Mouse (Mus musculus): Measurements from ENCODE around the gene Fam120a. TPM values are rescaled to one million over a fixed set of nuclear protein-coding genes. Genes with fewer than 3 reads are reported as not detected.

Fam120a gene
- polyA plus RNA-seq, 1 experiment from 2014 or later, result 28.6 TPM

- no peaks in the 10 kb centered on the region for H3K9me3 ChIP-seq (replicated peaks; ENCODE audit: low read length)
- 76% methylated on average over 6 of the region's 6 CpGs for WGBS
- 0 out of 2 replicates have a peak, but pooled peaks cover 4% of the 10 kb centered on the region for H3K36me3 ChIP-seq (ENCODE audit: insufficient read depth, low read length)
- no peak overlapping the region for H3K4me3 ChIP-seq (replicated peaks; ENCODE audit: low read depth, low read length)
- no peak overlapping the region for H3K9ac ChIP-seq (ENCODE audit: low read depth, low read length)
- no peak overlapping the region for H3K27ac ChIP-seq
- no peak for TF ChIP-seq CTCF (IDR thresholded peaks at IDR 0.05; ENCODE audit: low read depth)
- no peaks in the 10 kb centered on the region for H3K27me3 ChIP-seq (ENCODE audit: insufficient read depth, low read length)
- H3K4me1 ChIP-seq (replicated peaks; ENCODE audit: insufficient read depth, low read length), result peaks cover 7% of the 10 kb centered on the region; the same call in 1 of the 2 replicates
- DNase-seq (ENCODE audit: low spot score) (no peak), ATAC-seq (replicated peaks; ENCODE audit: low FRiP score, low read depth) (no peak)
- H3K4me2 ChIP-seq (ENCODE audit: low read length), result no peak overlapping the region
These were observed 130.3 kb downstream of the Fam120a start for GRCm38 (mm10) chr13:48837537-48837936.

DNA sequence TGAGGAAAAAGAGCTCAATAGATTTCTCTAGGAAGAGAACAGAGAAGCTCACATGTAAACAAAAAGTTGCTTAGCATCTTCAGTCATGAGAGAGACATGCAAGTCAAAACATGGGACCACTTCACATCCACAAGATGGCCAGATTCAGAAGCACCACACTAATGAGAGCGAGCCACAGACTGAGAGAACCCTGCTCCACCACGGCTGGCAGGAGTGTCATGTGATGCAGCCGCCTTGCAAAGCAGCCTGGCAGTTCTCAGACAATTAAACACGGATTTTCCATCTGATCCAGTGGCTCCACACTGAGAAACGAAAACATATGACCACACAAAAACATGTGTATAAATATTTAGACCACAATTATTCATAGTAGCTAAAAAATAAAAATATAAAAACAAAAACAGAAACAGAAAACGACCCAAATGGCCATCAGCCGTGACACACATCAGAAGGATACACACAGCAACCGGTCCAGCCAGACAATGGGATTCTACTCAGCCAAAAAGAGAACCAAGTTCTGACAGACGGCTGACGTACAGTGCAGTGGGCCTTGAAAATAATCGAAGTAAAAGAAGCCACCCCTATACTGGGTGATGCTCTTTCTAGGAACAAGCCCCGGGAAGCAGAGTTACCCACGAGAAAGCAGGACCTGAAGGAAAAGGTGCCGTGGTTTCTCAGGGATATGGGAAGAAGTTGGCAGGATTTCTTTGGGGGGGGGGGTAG lies 137.1 kb downstream of the Fam120a start:
- WGBS, result 74% methylated on average over 14 of the region's 14 CpGs
- no peak for TF ChIP-seq CTCF (IDR thresholded peaks at IDR 0.05; ENCODE audit: low read depth)
- DNase-seq (ENCODE audit: low spot score) (no peak), ATAC-seq (replicated peaks; ENCODE audit: low FRiP score, low read depth) (no peak)
- no peak overlapping the region for H3K27ac ChIP-seq
- no peaks in the 10 kb centered on the region for H3K4me1 ChIP-seq (replicated peaks; ENCODE audit: insufficient read depth, low read length)
- H3K4me2 ChIP-seq (ENCODE audit: low read length), result no peak overlapping the region
- no peaks in the 10 kb centered on the region for H3K9me3 ChIP-seq (replicated peaks; ENCODE audit: low read length)
- H3K4me3 ChIP-seq (replicated peaks; ENCODE audit: low read depth, low read length), result no peak overlapping the region
- H3K36me3 ChIP-seq (ENCODE audit: insufficient read depth, low read length), result peaks cover 43% of the 10 kb centered on the region
- no peaks in the 10 kb centered on the region for H3K27me3 ChIP-seq (ENCODE audit: insufficient read depth, low read length)
- no peak overlapping the region for H3K9ac ChIP-seq (ENCODE audit: low read depth, low read length)

- Histone ChIP-seq H3K4me1 (replicated peaks; ENCODE audit: insufficient read depth, low read length) (no peaks in the 10 kb centered on the region), H3K4me2 (ENCODE audit: low read length) (no peak overlapping the region), H3K36me3 (ENCODE audit: insufficient read depth, low read length) (peaks cover 48% of the 10 kb centered on the region), H3K9ac (ENCODE audit: low read depth, low read length) (no peak overlapping the region), H3K27me3 (ENCODE audit: insufficient read depth, low read length) (no peaks in the 10 kb centered on the region), H3K27ac (no peak overlapping the region), H3K4me3 (replicated peaks; ENCODE audit: low read depth, low read length) (no peak overlapping the region), H3K9me3 (replicated peaks; ENCODE audit: low read length) (no peaks in the 10 kb centered on the region)
- DNase-seq (ENCODE audit: low spot score), result no peak
- WGBS, result 87% methylated on average over 4 of the region's 4 CpGs
- no peak for ATAC-seq (replicated peaks; ENCODE audit: low FRiP score, low read depth)
- no peak for TF ChIP-seq CTCF (IDR thresholded peaks at IDR 0.05; ENCODE audit: low read depth)
These were observed 138.0 kb downstream of the Fam120a start for GRCm38 (mm10) chr13:48829780-48830179.

Other genes with a start within 250 kb of the Fam120a start
- gene Phf2, start 96.9 kb downstream of the Fam120a start, polyA plus RNA-seq (2015; fragmentation: Nextera tagmentation; extraction: Ambion mirVana), result 5.3 and 5.4 TPM in 2 replicates
- gene Wnk2, start 180.0 kb upstream of the Fam120a start, polyA plus RNA-seq (2015; fragmentation: Nextera tagmentation; extraction: Ambion mirVana), result 0.50 and 0.60 TPM in 2 replicates
- 122 and 127 TPM in 2 replicates for gene Ninj1, start 219.5 kb upstream of the Fam120a start, polyA plus RNA-seq (2015; fragmentation: Nextera tagmentation; extraction: Ambion mirVana)
- gene Card19, start 248.0 kb upstream of the Fam120a start, polyA plus RNA-seq (2015; fragmentation: Nextera tagmentation; extraction: Ambion mirVana), result 71.3 and 77.0 TPM in 2 replicates